Mouse (Mus musculus) liver, embryonic 12.5 days (tissue): ENCODE measurements around the gene H2afx. TPM values are rescaled to one million over a fixed set of nuclear protein-coding genes. Genes with fewer than 3 reads are reported as not detected.
"Not testable (repeated sequence)": the region's sequence is repeated elsewhere in the genome, so short reads cannot be mapped to it uniquely, and the experiment has no call there.

ENCODE experiments used
- ATAC-seq: fragments of 200-750 bp; cut with Nextera tagmentation; 2 replicates; pipeline ENCODE4 v1.8.0; 2017; ENCODE audit warnings: moderate number of reproducible peaks, mild to moderate bottlenecking, moderate library complexity
- H3K27ac ChIP-seq: fragments of 300-500 bp; sonication (generic); 2 replicates; pipeline ENCODE4 v1.5.1; 2016; ENCODE audit warnings: mild to moderate bottlenecking
- H3K27me3 ChIP-seq: fragments of 300-500 bp; sonication (generic); replicated peaks from 2 replicates; pipeline ENCODE4 v1.6.1; 2016; ENCODE audit warnings: mild to moderate bottlenecking, moderate library complexity
- H3K36me3 ChIP-seq: fragments of 300-500 bp; sonication (generic); 2 replicates; pipeline ENCODE4 v1.6.1; 2016; ENCODE audit warnings: mild to moderate bottlenecking, moderate library complexity
- H3K4me1 ChIP-seq: fragments of 300-500 bp; sonication (generic); 2 replicates; pipeline ENCODE4 v1.6.1; 2016
- H3K4me2 ChIP-seq: fragments of 300-500 bp; sonication (generic); 2 replicates; pipeline ENCODE4 v1.6.1; 2016; ENCODE audit warnings: mild to moderate bottlenecking, moderate library complexity
- H3K4me3 ChIP-seq: fragments of 300-500 bp; sonication (generic); 2 replicates; pipeline ENCODE4 v1.5.1; 2016; ENCODE audit warnings: mild to moderate bottlenecking, moderate library complexity
- H3K9ac ChIP-seq: fragments of 300-500 bp; sonication (generic); 2 replicates; pipeline ENCODE4 v1.6.1; 2016; ENCODE audit warnings: mild to moderate bottlenecking, moderate library complexity
- H3K9me3 ChIP-seq: fragments of 300-500 bp; sonication (generic); replicated peaks from 2 replicates; pipeline ENCODE4 v1.6.1; 2016; ENCODE audit warnings: mild to moderate bottlenecking, moderate library complexity
- WGBS: fragments of 180-500 bp; shearing (Covaris S2); methylation state at CpG from one replicate; pipeline ENCODE4 v1.1.7; 2016; ENCODE audit not compliant: insufficient replicate concordance; 5-methylcytosine and 5-hydroxymethylcytosine counted together
- polyA plus RNA-seq: library from polyadenylated mRNA; unstranded; fragments of >200 nt; fragmentation: Nextera tagmentation; extraction: Ambion mirVana; gene quantifications from 2 replicates; pipeline ENCODE4 v1.2.1, GENCODE M21; 2016

H2afx gene
- polyA plus RNA-seq, 1 experiment from 2014 or later: 233 TPM

- Histone ChIP-seq H3K9ac (peak within 1 kb of the TSS; percentile 98), H3K27me3 (no peaks in the 10 kb centered on the region), H3K27ac (peak within 1 kb of the TSS; percentile 100), H3K4me3 (peak within 1 kb of the TSS; percentile 93), H3K9me3 (no peaks in the 10 kb centered on the region), H3K4me1 (peaks cover 44% of the 10 kb centered on the region), H3K36me3 (peaks cover 63% of the 10 kb centered on the region), H3K4me2 (peak within 1 kb of the TSS; percentile 84)
- WGBS: under 1% methylated on average over 39 of the region's 39 CpGs
- ATAC-seq: peak; percentile 83
Measured at GRCm38 (mm10) chr9:44343781-44344421, 9.4 kb downstream of the H2afx start, which contains the start of gene Hmbs. TSS of gene Hmbs (minus strand) at chr9:44344228.

GRCm38 (mm10) chr9:44345570-44346433 lies 11.3 kb downstream of the H2afx start:
- H3K36me3 ChIP-seq: peaks cover 61% of the 10 kb centered on the region
- H3K4me3 ChIP-seq: no peak overlapping the region
- H3K9ac ChIP-seq: peak overlapping the region; percentile 98; the same call in 1 of the 2 replicates
- H3K27ac ChIP-seq: 0 out of 2 replicates have a peak overlapping the region, but pooled peaks have one; percentile 100
- no peaks in the 10 kb centered on the region for H3K9me3 ChIP-seq
- H3K4me2 ChIP-seq: no peak overlapping the region
- H3K27me3 ChIP-seq: no peaks in the 10 kb centered on the region
- ATAC-seq: no peak
- peaks cover 28% of the 10 kb centered on the region for H3K4me1 ChIP-seq
- 74% methylated on average over 6 of the region's 6 CpGs for WGBS

DNA sequence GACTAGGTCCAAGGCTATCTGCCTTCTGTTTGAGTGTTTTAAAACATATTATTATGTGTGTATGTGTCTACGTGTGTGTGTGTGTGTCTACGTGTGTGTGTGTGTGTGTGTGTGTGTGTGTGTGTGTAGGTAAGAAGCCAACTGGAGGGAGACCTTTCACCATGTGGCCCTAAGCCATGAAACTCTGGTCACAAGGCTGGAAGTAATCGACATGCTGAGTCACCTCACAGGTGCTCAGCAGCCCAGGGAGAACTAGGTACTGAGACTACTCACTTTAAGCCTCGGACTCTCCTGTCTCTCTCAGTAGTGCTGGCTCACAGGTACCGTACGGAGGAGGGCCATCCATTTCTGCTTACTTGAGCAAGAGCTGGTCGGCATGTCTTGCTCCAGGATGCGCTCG lies 12.7 kb downstream of the H2afx start:
- no peak overlapping the region for H3K4me2 ChIP-seq
- no peak overlapping the region for H3K4me3 ChIP-seq
- H3K27ac ChIP-seq: 0 out of 2 replicates have a peak overlapping the region, but pooled peaks have one; percentile 51
- 87% methylated on average over 9 of the region's 9 CpGs for WGBS
- no peaks in the 10 kb centered on the region for H3K9me3 ChIP-seq
- H3K4me1 ChIP-seq: peaks cover 29% of the 10 kb centered on the region
- H3K27me3 ChIP-seq: no peaks in the 10 kb centered on the region
- peaks cover 63% of the 10 kb centered on the region for H3K36me3 ChIP-seq
- no peak overlapping the region for H3K9ac ChIP-seq
- ATAC-seq: no peak

GRCm38 (mm10) chr9:44347621-44348020 lies 13.1 kb downstream of the H2afx start:
- H3K9me3 ChIP-seq: no peaks in the 10 kb centered on the region
- H3K4me2 ChIP-seq: no peak overlapping the region
- 79% methylated on average over 4 of the region's 4 CpGs for WGBS
- peaks cover 29% of the 10 kb centered on the region for H3K4me1 ChIP-seq
- H3K4me3 ChIP-seq: no peak overlapping the region
- peaks cover 68% of the 10 kb centered on the region for H3K36me3 ChIP-seq
- no peaks in the 10 kb centered on the region for H3K27me3 ChIP-seq
- no peak for ATAC-seq
- no peak overlapping the region for H3K9ac ChIP-seq
- 0 out of 2 replicates have a peak overlapping the region, but pooled peaks have one; percentile 51 for H3K27ac ChIP-seq

GRCm38 (mm10) chr9:44348546-44348945 lies 14.1 kb downstream of the H2afx start:
- Histone ChIP-seq H3K36me3 (peaks cover 77% of the 10 kb centered on the region), H3K27ac (no peak overlapping the region), H3K4me3 (no peak overlapping the region), H3K4me1 (peaks cover 21% of the 10 kb centered on the region), H3K9me3 (no peaks in the 10 kb centered on the region), H3K9ac (no peak overlapping the region), H3K27me3 (no peaks in the 10 kb centered on the region), H3K4me2 (no peak overlapping the region)
- ATAC-seq: no peak
- 95% methylated on average over 4 of the region's 4 CpGs for WGBS

DNA sequence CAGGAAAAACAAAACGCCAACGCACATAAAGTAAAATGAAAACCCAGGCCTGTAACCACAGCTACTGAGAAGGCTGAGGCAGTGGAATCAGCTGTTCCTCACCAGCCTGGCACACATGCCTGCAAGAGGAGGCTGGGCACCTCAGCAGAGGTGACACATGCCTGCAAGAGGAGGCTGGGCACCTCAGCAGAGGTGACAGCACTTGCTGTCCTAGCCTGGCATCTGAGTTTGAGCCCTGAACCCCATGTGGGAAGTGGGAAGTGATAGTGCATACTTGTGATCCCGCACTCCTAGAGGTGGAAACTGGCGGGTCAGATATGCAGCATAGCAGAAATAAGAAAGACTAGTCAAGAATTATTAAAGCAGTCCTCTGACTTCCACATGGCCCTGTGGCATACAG lies 16.9 kb downstream of the H2afx start:
- Histone ChIP-seq H3K4me1 (peaks cover 5% of the 10 kb centered on the region), H3K4me2 (no peak overlapping the region), H3K9me3 (no peaks in the 10 kb centered on the region), H3K27me3 (no peaks in the 10 kb centered on the region), H3K36me3 (peaks cover 98% of the 10 kb centered on the region), H3K9ac (no peak overlapping the region), H3K27ac (no peak overlapping the region), H3K4me3 (no peak overlapping the region)
- no peak for ATAC-seq
- WGBS: 87% methylated on average over 4 of the region's 4 CpGs

GRCm38 (mm10) chr9:44352337-44352736 lies 17.8 kb downstream of the H2afx start:
- peaks cover 97% of the 10 kb centered on the region for H3K36me3 ChIP-seq
- no peaks in the 10 kb centered on the region for H3K27me3 ChIP-seq
- peaks cover 9% of the 10 kb centered on the region for H3K4me1 ChIP-seq
- no peak overlapping the region for H3K27ac ChIP-seq
- no peak overlapping the region for H3K4me3 ChIP-seq
- H3K9ac ChIP-seq: no peak overlapping the region
- no peak overlapping the region for H3K4me2 ChIP-seq
- peak; percentile 59 for ATAC-seq
- 82% methylated on average over 10 of the region's 10 CpGs for WGBS
- H3K9me3 ChIP-seq: no peaks in the 10 kb centered on the region

DNA sequence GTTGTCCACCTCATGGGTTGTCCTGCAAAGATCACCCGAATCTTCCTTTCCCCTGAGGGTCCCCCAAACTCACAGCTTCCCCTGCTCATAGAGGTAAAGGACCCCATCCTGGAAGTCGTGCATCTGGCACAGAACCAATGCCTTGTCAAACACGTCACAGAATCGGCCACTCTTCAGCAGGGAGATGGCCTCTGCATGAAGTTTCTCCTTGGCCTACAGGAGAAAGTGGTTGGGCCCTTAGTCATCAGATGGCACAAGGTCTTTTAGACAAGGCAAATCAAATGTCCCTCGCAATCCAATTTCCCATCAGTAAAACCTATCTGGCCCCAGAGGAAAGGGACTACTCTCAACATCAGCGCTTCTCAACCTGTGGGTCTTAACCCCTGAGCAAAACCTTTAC lies 18.6 kb downstream of the H2afx start:
- Histone ChIP-seq H3K4me1 (peaks cover 9% of the 10 kb centered on the region), H3K4me2 (no peak overlapping the region), H3K4me3 (no peak overlapping the region), H3K27ac (no peak overlapping the region), H3K9ac (no peak overlapping the region), H3K36me3 (peaks cover 97% of the 10 kb centered on the region), H3K27me3 (no peaks in the 10 kb centered on the region), H3K9me3 (no peaks in the 10 kb centered on the region)
- no peak for ATAC-seq
- WGBS: 86% methylated on average over 6 of the region's 6 CpGs

- H3K4me1 ChIP-seq: peaks cover 24% of the 10 kb centered on the region
- ATAC-seq: peak; percentile 36; the same call in 1 of the 2 replicates
- H3K27me3 ChIP-seq: no peaks in the 10 kb centered on the region
- WGBS: 63% methylated on average over 4 of the region's 4 CpGs
- H3K27ac ChIP-seq: no peak overlapping the region
- no peak overlapping the region for H3K4me2 ChIP-seq
- no peaks in the 10 kb centered on the region for H3K9me3 ChIP-seq
- H3K9ac ChIP-seq: no peak overlapping the region
- peaks cover 76% of the 10 kb centered on the region for H3K36me3 ChIP-seq
- no peak overlapping the region for H3K4me3 ChIP-seq
Measured at GRCm38 (mm10) chr9:44357207-44357606, 22.7 kb downstream of the H2afx start.

GRCm38 (mm10) chr9:44361190-44361917 lies 26.9 kb downstream of the H2afx start, which contains the start of gene Vps11:
TSS of gene Vps11 (minus strand) at chr9:44361670.
- H3K9me3 ChIP-seq: no peaks in the 10 kb centered on the region
- under 1% methylated on average over 44 of the region's 44 CpGs for WGBS
- H3K27me3 ChIP-seq: no peaks in the 10 kb centered on the region
- H3K4me3 ChIP-seq: peak within 1 kb of the TSS; percentile 92
- peak within 1 kb of the TSS; percentile 87 for H3K27ac ChIP-seq
- peak; percentile 90 for ATAC-seq
- H3K9ac ChIP-seq: peak within 1 kb of the TSS; percentile 84
- H3K4me2 ChIP-seq: peak within 1 kb of the TSS; percentile 83
- peaks cover 34% of the 10 kb centered on the region for H3K36me3 ChIP-seq
- H3K4me1 ChIP-seq: peaks cover 20% of the 10 kb centered on the region

DNA sequence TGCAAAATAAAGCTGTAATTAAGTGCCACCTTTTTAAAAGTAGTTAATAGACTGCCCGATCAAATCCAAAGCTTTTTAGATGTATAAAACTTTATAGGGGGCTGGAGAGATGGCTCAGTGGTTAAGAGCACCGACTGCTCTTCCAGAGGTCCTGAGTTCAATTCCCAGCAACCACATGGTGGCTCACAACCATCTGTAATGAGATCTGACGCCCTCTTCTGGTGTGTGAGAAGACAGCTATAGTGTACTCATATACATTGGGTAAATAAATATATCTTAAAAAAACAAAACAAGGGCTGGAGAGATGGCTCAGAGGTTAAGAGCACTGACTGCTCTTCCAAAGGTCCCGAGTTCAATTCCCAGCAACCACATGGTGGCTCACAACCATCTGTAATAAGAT lies 27.4 kb downstream of the H2afx start:
- peak overlapping the region; percentile 84 for H3K9ac ChIP-seq
- H3K4me3 ChIP-seq: peak overlapping the region; percentile 92
- H3K27ac ChIP-seq: peak overlapping the region; percentile 86
- WGBS: 38% methylated on average over 4 of the region's 4 CpGs
- peaks cover 28% of the 10 kb centered on the region for H3K36me3 ChIP-seq
- peak; percentile 30; the same call in 1 of the 2 replicates for ATAC-seq
- H3K4me2 ChIP-seq: peak overlapping the region; percentile 83
- H3K4me1 ChIP-seq: peaks cover 18% of the 10 kb centered on the region
- not testable (repeated sequence) for H3K9me3 ChIP-seq, H3K27me3 ChIP-seq
